9 mouse cellular contexts compared by ENCODE assay signal in the genomic region with DNA sequence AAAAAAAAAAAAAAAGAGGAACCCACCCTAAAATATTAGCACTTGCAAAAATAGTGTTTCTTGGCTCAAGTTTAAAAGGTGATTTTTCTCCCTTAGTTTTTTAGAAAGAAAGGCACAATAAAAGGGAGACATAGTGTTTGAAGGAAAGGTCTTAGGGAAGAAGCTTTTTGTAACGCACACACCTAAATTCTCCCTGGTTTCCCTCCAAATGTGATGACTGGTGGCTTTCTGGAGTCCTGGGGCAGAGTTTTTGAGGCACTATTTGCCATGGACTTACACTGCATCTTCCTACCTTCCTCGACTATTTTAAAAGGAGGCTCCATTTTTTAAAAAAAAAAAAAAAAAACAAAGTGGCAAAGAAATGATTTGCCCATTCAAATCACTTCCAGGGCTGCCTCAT.
DNase-seq lines count a peak whose midpoint lies in the region; ATAC-seq and TF ChIP-seq lines count a peak whose summit lies in the region.
"Had no signal": no experiment of that assay in that cellular context is flagged by ENCODE, and none has a peak within 500 bp of the region (broad histone marks: within the 10 kb centered on the region; RNA-seq: fewer than 3 reads in every experiment).

No protein-coding gene starts in this region.

- DNase-seq in heart, postnatal 14 days: no peak
- no peak for DNase-seq in embryonic facial prominence, embryonic 10.5 days (ENCODE audit: low spot score)
- no peak for DNase-seq in hindbrain, embryonic 11.5 days (ENCODE audit: low spot score)
- no peak for DNase-seq in gastrocnemius, adult 2 months
- no peak for DNase-seq in lung, postnatal 4 days
- no peak for DNase-seq in right cerebral cortex, adult 18-20 months
- DNase-seq: lung, postnatal 36 days had no signal

- no peaks in the 10 kb centered on the region for H3K9me3 ChIP-seq in heart, embryonic 15.5 days (replicated peaks)
- H3K9me3 ChIP-seq in embryonic facial prominence, embryonic 10.5 days: no peaks in the 10 kb centered on the region
- H3K9me3 ChIP-seq in hindbrain, embryonic 11.5 days (ENCODE audit: control insufficient read depth, low read length): no peaks in the 10 kb centered on the region
- no peaks in the 10 kb centered on the region for H3K9me3 ChIP-seq in midbrain, embryonic 12.5 days

- no peak for TF ChIP-seq CTCF in gastrocnemius, adult 2 months (IDR thresholded peaks at IDR 0.05)

- 49% methylated on average over 2 of the region's 2 CpGs for WGBS in heart, embryonic 15.5 days
- 36% methylated on average over 2 of the region's 2 CpGs for WGBS in embryonic facial prominence, embryonic 10.5 days
- WGBS in hindbrain, embryonic 11.5 days: 25% methylated on average over 2 of the region's 2 CpGs
- WGBS in midbrain, embryonic 12.5 days: 7% methylated on average over 2 of the region's 2 CpGs

- H3K36me3 ChIP-seq in heart, embryonic 15.5 days: no peaks in the 10 kb centered on the region
- no peaks in the 10 kb centered on the region for H3K36me3 ChIP-seq in embryonic facial prominence, embryonic 10.5 days (replicated peaks)
- H3K36me3 ChIP-seq in hindbrain, embryonic 11.5 days (ENCODE audit: control insufficient read depth, insufficient read depth, low read length): no peaks in the 10 kb centered on the region
- no peaks in the 10 kb centered on the region for H3K36me3 ChIP-seq in midbrain, embryonic 12.5 days

- H3K4me2 ChIP-seq in heart, embryonic 15.5 days: peak overlapping the region; percentile 69
- peak overlapping the region; percentile 51 for H3K4me2 ChIP-seq in hindbrain, embryonic 11.5 days (replicated peaks; ENCODE audit: low read depth, low read length)
- peak overlapping the region; percentile 69 for H3K4me2 ChIP-seq in midbrain, embryonic 12.5 days (replicated peaks)

- no peaks in the 10 kb centered on the region for H3K27me3 ChIP-seq in heart, embryonic 15.5 days
- peaks cover 11% of the 10 kb centered on the region for H3K27me3 ChIP-seq in embryonic facial prominence, embryonic 10.5 days (replicated peaks; ENCODE audit: low read depth, poor library complexity, severe bottlenecking)
- no peaks in the 10 kb centered on the region for H3K27me3 ChIP-seq in hindbrain, embryonic 11.5 days (ENCODE audit: control insufficient read depth, insufficient read depth, low read length)
- H3K27me3 ChIP-seq in midbrain, embryonic 12.5 days: no peaks in the 10 kb centered on the region

- intact Hi-C loops in heart, postnatal 14 days (cut with DNase I): no loop called here
- intact Hi-C loops in gastrocnemius, adult 2 months (cut with DNase I): no loop called here

- H3K27ac ChIP-seq in heart, embryonic 15.5 days: no peak overlapping the region
- peak overlapping the region; percentile 89; the same call in 1 of the 2 replicates for H3K27ac ChIP-seq in embryonic facial prominence, embryonic 10.5 days (replicated peaks)
- peak overlapping the region; percentile 95 for H3K27ac ChIP-seq in hindbrain, embryonic 11.5 days (ENCODE audit: low read depth, low read length)
- H3K27ac ChIP-seq in midbrain, embryonic 12.5 days (replicated peaks): peak overlapping the region; percentile 97
- H3K27ac ChIP-seq in gastrocnemius, adult 2 months: no peak overlapping the region

- ATAC-seq in heart, embryonic 15.5 days (replicated peaks; ENCODE audit: insufficient number of reproducible peaks, insufficient read depth, low FRiP score, low read depth): no peak
- no peak for ATAC-seq in hindbrain, embryonic 11.5 days (ENCODE audit: low FRiP score)
- no peak for ATAC-seq in midbrain, embryonic 12.5 days (ENCODE audit: low FRiP score, low read depth)

- H3K9ac ChIP-seq in heart, embryonic 15.5 days: no peak overlapping the region
- no peak overlapping the region; the same call in 1 of the 2 replicates for H3K9ac ChIP-seq in hindbrain, embryonic 11.5 days (ENCODE audit: low read depth, low read length)
- peak overlapping the region; percentile 72 for H3K9ac ChIP-seq in midbrain, embryonic 12.5 days (replicated peaks)

- peaks cover 8% of the 10 kb centered on the region for H3K4me1 ChIP-seq in heart, embryonic 15.5 days (replicated peaks)
- peaks cover 23% of the 10 kb centered on the region for H3K4me1 ChIP-seq in embryonic facial prominence, embryonic 10.5 days
- no peaks in the 10 kb centered on the region; the same call in 1 of the 2 replicates for H3K4me1 ChIP-seq in hindbrain, embryonic 11.5 days (replicated peaks; ENCODE audit: control insufficient read depth, insufficient read depth, low read length)
- H3K4me1 ChIP-seq in midbrain, embryonic 12.5 days: peaks cover 33% of the 10 kb centered on the region

- H3K4me3 ChIP-seq in heart, embryonic 15.5 days: 0 out of 2 replicates have a peak overlapping the region, but pooled peaks have one; percentile 52
- H3K4me3 ChIP-seq in embryonic facial prominence, embryonic 10.5 days: peak overlapping the region; percentile 60
- peak overlapping the region; percentile 42; the same call in 1 of the 2 replicates for H3K4me3 ChIP-seq in hindbrain, embryonic 11.5 days (ENCODE audit: low read depth, low read length)
- H3K4me3 ChIP-seq in midbrain, embryonic 12.5 days: peak overlapping the region; percentile 54
- no peak overlapping the region for H3K4me3 ChIP-seq in gastrocnemius, adult 2 months

Comparison
In these comparisons a context has a peak if more than half of its experiments do, and no peak if none do; other contexts are left out.
1. H3K27ac ChIP-seq: peak in embryonic facial prominence, embryonic 10.5 days (single experiment), hindbrain, embryonic 11.5 days (single experiment) and midbrain, embryonic 12.5 days (single experiment); none in heart, embryonic 15.5 days (single experiment) and gastrocnemius, adult 2 months (single experiment).
2. Peak in every context shown above with its lines, with median percentiles within 50 percentile points of each other: H3K4me2 ChIP-seq.